Mouse (Mus musculus) regulatory T cell (primary cell): Measurements from ENCODE around the gene Clstn2.

Experiments
- in situ Hi-C: fragments of 300-600 bp; cut with MboI, MseI; formaldehyde crosslinking; loops from one replicate; pipeline ENCODE4 v1.15.1; 2025; ENCODE audit warnings: high pct_unique_total_duplicates

Gene Clstn2

GRCm38 (mm10) chr9:97679878-97680277 is 353.1 kb downstream of the Clstn2 start:
- in situ Hi-C loops = no loop called here

GRCm38 (mm10) chr9:97679106-97679505 is 353.9 kb downstream of the Clstn2 start:
- in situ Hi-C loops = no loop called here

- in situ Hi-C loops = no loop called here
Measured at GRCm38 (mm10) chr9:97677075-97677474, 355.9 kb downstream of the Clstn2 start.

GRCm38 (mm10) chr9:97672681-97673080 is 360.3 kb downstream of the Clstn2 start:
- in situ Hi-C loops = no loop called here

GRCm38 (mm10) chr9:97672224-97672623 is 360.8 kb downstream of the Clstn2 start:
- in situ Hi-C loops = no loop called here

- in situ Hi-C loops = no loop called here
Measured at GRCm38 (mm10) chr9:97670666-97671065, 362.3 kb downstream of the Clstn2 start.

- in situ Hi-C loops = no loop called here
Measured at GRCm38 (mm10) chr9:97660989-97661388, 372.0 kb downstream of the Clstn2 start.

GRCm38 (mm10) chr9:97658736-97659135 is 374.2 kb downstream of the Clstn2 start:
- in situ Hi-C loops = no loop called here

- in situ Hi-C loops = no loop called here
Measured at GRCm38 (mm10) chr9:97648409-97648808, 384.6 kb downstream of the Clstn2 start.

- in situ Hi-C loops = no loop called here
Measured at GRCm38 (mm10) chr9:97645746-97646145, 387.2 kb downstream of the Clstn2 start.

- in situ Hi-C loops = no loop called here
Measured at GRCm38 (mm10) chr9:97642396-97642795, 390.6 kb downstream of the Clstn2 start.

- in situ Hi-C loops = no loop called here
Measured at GRCm38 (mm10) chr9:97639967-97640549, 392.9 kb downstream of the Clstn2 start.

- in situ Hi-C loops = no loop called here
Measured at GRCm38 (mm10) chr9:97638683-97639354, 394.2 kb downstream of the Clstn2 start.

- in situ Hi-C loops = no loop called here
Measured at GRCm38 (mm10) chr9:97635351-97635750, 397.6 kb downstream of the Clstn2 start.

- in situ Hi-C loops = no loop called here
Measured at GRCm38 (mm10) chr9:97634831-97635230, 398.1 kb downstream of the Clstn2 start.

GRCm38 (mm10) chr9:97629180-97629579 is 403.8 kb downstream of the Clstn2 start:
- in situ Hi-C loops = no loop called here

GRCm38 (mm10) chr9:97628361-97628908 is 404.5 kb downstream of the Clstn2 start:
- in situ Hi-C loops = no loop called here

GRCm38 (mm10) chr9:97627916-97628315 is 405.1 kb downstream of the Clstn2 start:
- in situ Hi-C loops = no loop called here

- in situ Hi-C loops = no loop called here
Measured at GRCm38 (mm10) chr9:97610566-97610965, 422.4 kb downstream of the Clstn2 start.

- in situ Hi-C loops = no loop called here
Measured at GRCm38 (mm10) chr9:97603729-97604128, 429.3 kb downstream of the Clstn2 start.

GRCm38 (mm10) chr9:97602476-97602875 is 430.5 kb downstream of the Clstn2 start:
- in situ Hi-C loops = no loop called here

GRCm38 (mm10) chr9:97599006-97599405 is 434.0 kb downstream of the Clstn2 start:
- in situ Hi-C loops = no loop called here

- in situ Hi-C loops = no loop called here
Measured at GRCm38 (mm10) chr9:97590712-97591111, 442.3 kb downstream of the Clstn2 start.
